Mouse (Mus musculus): ENCODE data around the gene Rbfox1.

The Rbfox1 gene

DNA sequence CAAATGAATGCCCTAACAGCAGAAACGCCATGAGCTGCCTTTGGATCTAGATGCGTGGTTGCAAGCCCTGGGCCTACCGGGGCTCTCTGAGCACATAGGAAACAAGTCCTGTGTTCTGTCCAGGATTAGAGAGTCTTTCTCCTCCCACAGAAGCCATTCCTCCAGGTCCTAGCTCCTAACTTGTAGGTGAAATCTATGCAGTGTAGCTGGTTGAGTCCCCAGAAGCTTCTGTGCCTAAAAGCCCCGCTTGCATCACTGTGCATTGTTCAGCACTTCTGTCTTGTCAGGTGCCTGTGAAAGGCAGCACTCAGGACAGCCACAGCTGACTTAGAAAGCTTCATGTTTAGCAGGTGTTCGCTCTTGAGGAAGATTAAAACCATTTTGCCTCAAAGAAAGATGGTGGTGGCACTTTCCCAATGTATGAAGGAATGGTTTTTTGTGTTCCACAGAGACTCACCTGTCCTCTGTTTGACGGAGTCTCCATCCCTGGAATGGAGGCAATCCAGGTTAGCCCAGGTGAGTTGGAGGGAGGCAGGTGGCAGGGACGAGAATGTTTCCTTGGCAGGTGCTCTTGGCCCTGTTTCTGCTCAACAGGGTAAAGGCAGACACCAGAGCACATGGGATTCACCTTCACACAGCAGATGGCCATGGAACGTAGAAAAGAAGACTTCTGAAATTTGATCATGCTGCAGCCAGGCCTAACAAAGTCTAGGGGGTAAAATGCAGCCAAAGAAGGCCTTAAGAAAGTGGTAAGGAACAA, 1213.0 kb downstream of the Rbfox1 start:
- no peak for DNase-seq

DNA sequence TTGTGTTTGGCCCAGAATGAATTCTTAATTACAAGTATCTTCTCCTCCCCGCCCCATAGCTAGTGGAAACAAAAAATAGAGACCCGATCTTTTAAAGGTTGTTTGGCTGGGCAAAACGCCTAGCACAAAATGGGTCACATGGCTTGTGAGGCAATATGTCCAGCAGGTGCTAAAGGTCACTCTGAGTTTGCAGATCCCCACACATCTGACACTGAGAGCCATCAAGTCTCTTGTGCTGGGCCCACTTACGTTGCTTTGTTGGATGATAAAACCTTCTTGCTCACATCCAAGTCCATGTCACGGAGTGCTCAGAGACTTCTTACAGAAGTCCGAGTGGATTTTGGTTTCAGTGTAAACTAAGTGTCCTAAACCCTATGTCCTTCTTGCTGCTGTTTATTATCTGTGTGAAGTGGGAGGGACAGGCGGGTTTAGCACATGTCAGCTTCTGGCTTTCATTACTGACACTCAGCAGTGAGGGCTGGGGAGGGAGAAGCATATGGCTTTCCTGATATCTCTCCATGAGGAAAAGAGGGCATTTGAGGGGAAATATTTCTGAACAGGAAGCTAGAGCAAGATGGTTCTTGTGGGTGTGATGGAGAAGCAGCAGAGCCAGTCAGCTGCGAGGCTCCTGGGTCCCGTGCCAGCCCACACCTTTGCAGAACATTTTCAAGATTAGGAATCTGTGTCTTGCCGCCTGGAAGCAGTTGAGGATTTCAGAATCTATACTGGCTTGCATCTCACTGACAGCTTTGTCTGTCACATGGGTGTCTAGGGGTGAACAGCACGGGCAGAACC, 1214.5 kb downstream of the Rbfox1 start:
- DNase-seq = no peak

DNA sequence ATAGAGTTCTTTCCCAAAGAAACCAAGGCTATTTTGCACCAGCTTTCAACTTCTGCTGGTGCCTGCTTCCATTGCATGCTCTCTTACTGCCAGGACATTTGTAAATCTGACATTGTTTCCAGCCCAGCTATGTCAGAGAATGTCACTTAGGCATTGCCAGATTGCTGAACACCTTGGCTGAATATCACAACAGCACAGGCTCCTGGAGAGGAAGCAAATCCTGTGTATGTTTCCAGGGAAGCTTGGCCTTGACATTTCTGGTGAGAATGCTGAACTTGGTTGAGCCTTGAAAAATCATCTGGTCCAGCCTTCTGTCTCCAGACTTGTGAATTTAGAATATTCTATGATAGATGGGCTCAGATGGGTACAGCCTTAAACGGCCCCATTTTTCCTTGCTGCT, 1217.3 kb downstream of the Rbfox1 start:
- DNase-seq = no peak

DNA sequence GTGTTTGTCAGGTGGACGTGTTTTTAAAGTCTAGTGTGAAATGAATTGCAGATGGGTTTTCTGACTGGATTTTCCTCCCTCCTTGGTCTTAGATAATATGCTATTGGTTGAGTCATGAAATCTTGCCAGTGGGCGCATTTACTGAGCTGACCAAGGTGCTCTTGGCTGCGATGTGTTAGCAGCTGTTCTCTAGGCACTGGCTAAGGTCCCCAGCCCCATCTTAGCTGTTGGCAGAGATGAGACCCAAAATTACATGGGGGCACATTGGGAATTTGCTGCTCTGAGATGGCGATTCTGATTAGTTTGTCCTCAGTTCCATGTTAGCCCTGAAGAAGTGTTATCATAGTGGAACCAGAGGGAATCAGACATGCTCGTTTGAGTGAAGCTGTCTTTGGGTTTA, 1218.1 kb downstream of the Rbfox1 start:
- no peak for DNase-seq

- no peak for DNase-seq
Measured at GRCm38 (mm10) chr16:7106450-7107015, 1221.4 kb downstream of the Rbfox1 start.

- no peak for DNase-seq
Measured at GRCm38 (mm10) chr16:7115945-7116344, 1230.8 kb downstream of the Rbfox1 start.

DNA sequence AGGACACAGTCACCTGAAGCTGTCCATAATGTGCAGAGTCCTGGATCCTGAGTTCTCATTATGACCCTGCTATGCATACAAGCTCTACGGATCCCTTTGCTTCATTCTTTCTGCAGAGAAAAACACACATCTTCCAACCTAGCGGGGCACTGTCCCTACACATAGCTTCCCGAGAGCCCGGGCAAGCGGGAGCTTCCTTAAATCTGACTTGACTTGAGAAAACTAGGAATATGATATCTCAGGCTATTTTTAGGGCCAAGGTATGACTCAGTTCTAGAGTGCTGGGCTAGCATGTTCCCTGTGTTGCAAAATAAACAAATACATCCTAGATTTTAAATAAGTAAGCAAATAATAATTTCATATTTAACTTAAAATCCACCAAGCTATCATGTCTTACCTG, 1244.4 kb downstream of the Rbfox1 start:
- no peak for DNase-seq

DNA sequence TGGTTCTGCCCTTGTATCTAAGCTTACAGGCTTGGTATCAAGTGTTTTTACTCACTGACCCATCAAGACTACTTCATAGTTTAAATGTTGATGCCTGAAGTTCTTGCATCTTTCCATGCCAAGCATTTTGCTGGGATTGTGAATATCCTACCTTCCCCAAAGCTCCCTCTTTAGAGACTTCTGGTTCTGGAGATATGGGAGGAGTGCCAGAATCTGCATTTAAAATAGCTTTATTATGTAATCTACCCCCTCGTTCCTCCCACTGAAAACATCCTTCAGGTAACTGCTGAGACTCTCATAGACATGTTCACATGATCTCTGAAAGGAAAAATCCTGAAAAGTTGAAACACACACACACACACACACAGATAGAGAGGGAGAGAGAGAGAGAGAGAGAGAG, 1247.3 kb downstream of the Rbfox1 start:
- DNase-seq = no peak

- no peak for DNase-seq
Measured at GRCm38 (mm10) chr16:7136971-7137370, 1251.8 kb downstream of the Rbfox1 start.

GRCm38 (mm10) chr16:7139480-7139879, 1254.3 kb downstream of the Rbfox1 start:
- no peak for DNase-seq

GRCm38 (mm10) chr16:7140909-7141308, 1255.8 kb downstream of the Rbfox1 start:
- no peak for DNase-seq

- no peak for DNase-seq
Measured at GRCm38 (mm10) chr16:7145505-7145904, 1260.3 kb downstream of the Rbfox1 start.

GRCm38 (mm10) chr16:7146454-7146853, 1261.3 kb downstream of the Rbfox1 start:
- no peak for DNase-seq

DNA sequence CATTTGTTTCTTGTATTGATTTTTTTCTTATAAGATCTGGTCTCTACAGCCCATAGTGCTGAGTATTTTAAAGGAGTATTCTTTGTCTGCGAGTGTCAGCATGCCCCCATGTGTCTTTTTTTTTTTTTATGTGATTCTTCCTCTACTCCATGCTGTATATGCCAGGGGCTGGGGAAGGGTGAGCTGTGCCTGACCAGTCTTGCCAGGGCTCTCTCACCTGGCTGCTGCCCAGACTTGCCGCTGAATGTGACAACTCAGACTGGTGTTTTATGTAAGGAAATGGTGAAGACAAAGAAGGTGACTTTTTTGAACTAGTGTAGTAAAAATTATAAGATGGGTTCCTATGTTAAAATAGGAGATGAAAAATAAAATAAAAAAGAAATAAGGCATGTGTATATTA, 1262.7 kb downstream of the Rbfox1 start:
- DNase-seq = no peak

DNA sequence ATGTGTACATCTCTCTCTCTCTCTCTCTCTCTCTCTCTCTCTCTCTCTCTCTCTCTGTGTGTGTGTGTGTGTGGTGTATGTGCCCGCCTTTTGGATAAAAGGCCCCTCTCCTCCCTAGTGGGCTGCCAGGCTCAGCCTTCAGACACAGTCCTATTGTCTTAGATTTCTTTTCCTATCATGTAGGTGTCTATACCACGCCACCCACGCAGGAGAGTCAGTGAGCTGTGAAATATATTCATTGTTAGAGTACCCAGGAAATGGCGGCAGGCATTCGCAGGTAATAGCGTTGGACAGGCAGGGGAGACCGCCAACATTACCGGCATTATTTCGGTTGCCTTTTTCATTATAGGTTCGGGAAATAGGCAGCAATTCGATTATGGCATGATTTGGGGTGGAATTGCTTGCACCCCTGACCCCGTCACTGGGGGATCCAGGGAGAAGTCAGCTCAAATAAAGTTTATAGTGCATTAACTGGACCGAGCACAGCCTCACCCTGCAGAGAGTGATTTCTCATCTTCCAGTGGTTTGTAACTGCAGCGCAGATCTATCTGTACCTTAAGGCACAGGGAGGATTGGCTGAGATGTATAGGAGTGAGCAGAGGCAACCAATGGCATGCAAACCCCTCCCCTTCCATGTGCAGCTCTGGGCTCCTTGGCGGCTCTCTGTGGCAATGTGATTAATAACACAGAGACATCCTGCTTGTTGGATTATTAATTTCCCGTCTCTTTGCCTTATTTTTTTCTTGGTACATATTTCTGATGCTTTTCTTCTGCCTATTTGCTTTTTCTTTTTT, 1264.1 kb downstream of the Rbfox1 start:
- DNase-seq = no peak

DNA sequence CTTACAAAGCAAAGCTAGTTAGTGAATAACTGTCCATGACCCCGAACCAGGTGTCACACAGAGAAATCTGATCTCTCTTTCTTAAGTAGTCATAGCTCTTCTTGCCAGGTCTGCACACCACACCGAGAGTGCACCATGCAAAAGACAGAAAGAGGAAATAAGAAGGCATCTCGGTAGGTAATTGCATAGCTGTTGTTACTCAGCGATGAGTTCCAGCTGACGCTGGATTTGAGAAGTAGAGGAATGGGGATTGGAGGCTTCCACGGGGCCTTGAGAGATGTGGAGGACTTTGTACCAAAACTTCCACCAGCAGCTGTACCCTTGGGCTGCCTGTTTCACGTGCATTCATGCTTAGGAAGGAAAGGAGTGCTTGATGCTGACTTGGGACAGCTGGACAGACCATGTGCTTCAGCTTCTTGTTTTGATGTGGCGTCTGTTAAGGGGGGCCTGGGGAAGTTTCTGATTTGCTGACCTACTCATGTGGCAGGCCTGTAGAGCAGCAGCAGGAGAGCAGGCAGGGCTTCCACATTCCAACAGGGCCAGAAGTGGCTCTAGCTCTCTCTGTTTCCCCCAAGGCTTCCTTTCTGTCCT, 1265.1 kb downstream of the Rbfox1 start:
- DNase-seq = no peak

DNA sequence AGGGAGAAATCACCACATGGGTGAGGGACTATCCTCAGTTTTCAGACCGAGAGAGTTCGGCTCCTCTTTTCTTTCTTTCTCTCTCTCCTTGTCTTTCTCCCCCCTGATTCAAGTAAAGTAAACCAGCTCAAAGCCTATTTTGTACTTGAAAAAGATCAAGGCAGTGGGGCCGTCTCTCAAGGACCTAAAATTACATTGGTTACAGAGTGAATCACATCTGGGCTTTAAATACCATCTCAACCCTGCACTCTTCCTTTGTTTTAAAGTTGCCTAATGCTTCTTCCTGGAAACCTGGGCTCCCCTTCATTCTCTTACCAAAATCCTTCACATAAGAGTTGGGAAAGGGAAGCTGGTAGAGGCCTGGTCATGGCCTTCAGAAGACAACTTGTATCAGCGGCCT, 1267.2 kb downstream of the Rbfox1 start:
- no peak for DNase-seq

GRCm38 (mm10) chr16:7154671-7155070, 1269.5 kb downstream of the Rbfox1 start:
- no peak for DNase-seq

DNA sequence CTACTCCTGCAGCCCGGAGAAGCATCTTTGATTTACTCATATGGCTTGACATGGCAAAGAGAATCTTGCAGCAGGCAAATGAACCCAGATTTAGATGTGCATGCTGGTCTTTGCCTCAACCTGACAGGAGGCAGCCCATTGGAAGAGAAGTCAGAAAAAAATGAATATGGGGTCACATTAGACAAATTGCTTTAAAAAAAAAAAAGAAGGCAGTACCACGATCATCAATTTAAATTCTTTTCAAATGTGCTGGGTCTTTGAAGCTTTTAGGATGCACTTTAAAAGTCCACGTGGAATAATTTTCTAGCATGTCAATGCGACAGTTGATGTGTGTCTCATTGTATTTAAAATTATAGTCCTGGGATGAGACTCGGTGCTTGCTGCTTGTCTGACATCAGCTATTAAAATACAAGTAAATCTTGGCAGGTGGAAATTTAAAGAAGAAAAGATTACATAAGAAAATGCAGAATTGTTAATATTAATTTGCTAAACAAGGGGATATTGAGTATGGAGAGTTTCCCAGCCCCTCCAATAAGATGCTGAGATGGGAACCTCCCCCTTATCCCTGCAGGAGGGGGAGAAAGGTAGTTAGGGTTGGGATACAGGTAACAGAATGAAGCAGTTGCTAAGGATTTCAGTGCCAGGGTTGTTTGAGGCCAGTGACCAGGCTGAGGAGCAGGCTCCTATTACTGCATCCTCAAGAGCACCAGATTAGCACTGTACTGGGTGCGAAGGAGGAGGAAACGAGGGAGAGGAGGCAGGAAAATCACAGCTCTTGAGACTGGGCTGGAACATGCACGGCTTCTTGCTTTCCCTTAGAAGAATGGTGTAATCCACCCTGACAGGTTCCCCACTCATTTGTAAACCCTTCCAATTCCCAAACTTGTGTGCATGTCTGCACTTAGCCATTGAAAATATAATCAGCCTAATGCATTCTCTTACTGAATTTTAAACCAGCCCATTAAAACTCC, 1274.0 kb downstream of the Rbfox1 start:
- no peak for DNase-seq

DNA sequence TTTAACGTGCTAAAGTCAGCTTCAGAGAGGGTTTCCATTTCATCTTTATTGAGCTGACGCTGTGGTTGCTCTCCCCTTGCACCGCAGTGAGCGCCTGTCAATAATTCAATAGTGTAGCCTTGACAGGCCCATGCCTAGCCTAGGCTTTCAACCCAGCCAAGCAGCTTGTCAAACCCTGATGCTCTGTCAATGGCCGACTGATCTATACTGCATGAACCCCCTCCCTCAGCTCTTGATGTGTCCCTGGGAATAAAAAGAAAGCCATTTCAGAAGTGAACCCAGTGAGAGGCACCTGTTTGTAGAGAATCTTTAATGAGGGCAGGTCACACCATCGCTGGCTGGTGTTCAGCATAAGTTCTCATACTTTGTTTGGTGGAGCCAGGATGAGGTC, 1274.7 kb downstream of the Rbfox1 start:
- no peak for DNase-seq

DNA sequence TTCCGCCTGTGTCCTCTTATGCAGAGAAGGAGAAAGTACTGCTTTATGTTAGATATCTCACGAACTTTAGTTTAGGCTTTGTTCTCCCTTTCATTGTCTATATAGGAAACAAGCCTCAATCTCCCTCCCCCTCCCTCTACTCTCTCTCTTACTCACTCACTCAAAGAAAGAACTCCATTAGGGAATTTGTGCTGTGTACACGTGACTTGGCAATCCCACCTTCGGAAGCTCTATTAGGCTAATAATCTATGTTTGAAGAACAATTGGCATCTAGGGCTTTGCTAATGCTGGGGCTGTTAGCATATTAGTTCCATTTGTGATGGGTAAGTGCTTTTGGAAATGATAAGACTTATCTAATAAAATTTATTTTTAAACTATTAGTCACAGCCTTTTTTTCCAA, 1277.0 kb downstream of the Rbfox1 start:
- no peak for DNase-seq

- DNase-seq = no peak
Measured at GRCm38 (mm10) chr16:7163688-7164087, 1278.5 kb downstream of the Rbfox1 start.

Data from thymus, postnatal 4 days (tissue).